Mouse (Mus musculus): Measurements from ENCODE around the gene Appl2.

GRCm38 (mm10) chr10:83612648-83613215, 35.8 kb downstream of the Appl2 start:
- TF ChIP-seq CTCF (IDR thresholded peaks at IDR 0.05) (no peak), EP300 (IDR thresholded peaks at IDR 0.05) (no peak)
